Mouse (Mus musculus) kidney, adult 8-10 months (tissue): Measurements from ENCODE around the gene Rpl29.
A peak's percentile ranks its signal among the peaks of the same experiment; 100 is the strongest.

Source experiments
- DNase-seq, 2 experiments: peaks; one replicate each; pipeline ENCODE4 v3.0.0; 2022

The Rpl29 gene

DNA sequence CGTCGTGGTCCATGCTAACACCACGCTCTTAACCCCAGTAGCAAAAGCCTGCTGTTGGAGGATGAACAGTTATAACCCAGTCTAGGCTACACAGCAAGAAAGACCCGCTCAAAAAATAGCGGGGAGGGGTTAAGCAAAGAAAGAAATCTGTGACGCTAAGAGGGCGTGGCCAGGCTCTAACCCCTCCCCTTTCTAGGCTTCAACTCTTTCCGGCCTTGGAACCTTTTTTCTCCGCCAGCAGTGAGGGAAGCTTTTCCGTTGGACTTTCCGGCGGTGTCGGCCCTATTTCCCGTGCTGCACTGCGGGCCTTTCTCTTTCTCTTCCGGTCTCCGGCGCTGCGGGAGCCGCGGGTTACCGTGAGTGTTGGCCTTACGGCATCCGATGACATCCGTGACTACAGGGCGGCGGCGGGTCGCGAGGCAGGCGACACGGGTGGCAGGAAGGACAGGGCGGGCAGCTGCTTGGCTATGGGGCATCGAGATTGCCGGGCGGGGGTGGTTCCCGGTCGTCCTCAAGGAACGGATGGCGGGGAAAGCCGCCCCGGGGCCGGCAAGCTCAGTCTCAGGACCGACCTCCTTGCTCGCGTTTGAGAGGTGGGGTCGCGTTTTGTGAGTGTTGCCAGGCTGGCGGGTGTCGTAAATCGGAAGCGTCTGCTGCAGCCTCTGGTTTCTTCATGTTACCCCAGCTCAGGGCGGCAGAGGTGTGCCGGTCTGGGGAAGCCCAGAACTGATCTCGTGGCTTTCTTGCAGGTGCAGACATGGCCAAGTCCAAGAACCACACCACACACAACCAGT lies at the start of gene Rpl29:
TSS of gene Rpl29 (plus strand) at position 234 of the 794 bp plus-strand sequence.
- peak; percentile 94 to 97 for DNase-seq

GRCm38 (mm10) chr9:106386181-106386864 lies 42.9 kb upstream of the Rpl29 start:
- DNase-seq, result no peak

DNA sequence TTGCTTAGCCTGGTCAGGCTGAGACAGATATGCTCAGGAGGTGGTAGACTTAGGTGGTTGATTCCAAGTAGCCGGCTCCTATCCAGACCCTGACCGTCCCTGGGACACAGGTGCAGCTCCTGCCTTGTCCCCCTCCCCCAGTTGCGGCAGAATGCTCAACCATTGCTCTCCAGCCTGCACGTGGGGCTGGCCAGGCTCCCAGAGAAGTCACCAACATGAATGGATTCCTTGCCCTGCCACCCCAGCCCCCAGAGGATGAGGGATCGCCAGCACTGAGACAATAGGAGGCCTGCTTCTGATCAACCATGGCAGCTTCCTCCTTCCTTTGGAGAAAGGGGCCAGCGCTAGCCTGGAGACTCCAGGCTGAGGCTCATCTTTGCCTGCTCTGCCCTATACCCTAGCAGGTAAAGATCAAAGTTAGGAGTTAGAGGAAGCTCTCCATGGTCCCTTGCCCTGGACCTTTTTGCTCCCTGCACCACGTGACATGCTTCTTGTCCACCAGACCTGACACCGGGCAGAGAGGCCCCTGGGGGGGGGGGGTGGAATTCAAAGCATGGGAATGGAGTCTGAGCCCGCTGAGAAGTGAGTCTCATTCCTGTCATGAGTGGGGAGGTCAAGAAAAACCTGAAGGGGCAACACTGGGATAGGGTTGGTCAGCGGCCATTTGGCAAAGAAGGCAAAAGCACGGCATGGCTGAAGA lies 36.3 kb upstream of the Rpl29 start:
- DNase-seq, result no peak

GRCm38 (mm10) chr9:106393548-106393947 lies 35.7 kb upstream of the Rpl29 start:
- no peak for DNase-seq

DNA sequence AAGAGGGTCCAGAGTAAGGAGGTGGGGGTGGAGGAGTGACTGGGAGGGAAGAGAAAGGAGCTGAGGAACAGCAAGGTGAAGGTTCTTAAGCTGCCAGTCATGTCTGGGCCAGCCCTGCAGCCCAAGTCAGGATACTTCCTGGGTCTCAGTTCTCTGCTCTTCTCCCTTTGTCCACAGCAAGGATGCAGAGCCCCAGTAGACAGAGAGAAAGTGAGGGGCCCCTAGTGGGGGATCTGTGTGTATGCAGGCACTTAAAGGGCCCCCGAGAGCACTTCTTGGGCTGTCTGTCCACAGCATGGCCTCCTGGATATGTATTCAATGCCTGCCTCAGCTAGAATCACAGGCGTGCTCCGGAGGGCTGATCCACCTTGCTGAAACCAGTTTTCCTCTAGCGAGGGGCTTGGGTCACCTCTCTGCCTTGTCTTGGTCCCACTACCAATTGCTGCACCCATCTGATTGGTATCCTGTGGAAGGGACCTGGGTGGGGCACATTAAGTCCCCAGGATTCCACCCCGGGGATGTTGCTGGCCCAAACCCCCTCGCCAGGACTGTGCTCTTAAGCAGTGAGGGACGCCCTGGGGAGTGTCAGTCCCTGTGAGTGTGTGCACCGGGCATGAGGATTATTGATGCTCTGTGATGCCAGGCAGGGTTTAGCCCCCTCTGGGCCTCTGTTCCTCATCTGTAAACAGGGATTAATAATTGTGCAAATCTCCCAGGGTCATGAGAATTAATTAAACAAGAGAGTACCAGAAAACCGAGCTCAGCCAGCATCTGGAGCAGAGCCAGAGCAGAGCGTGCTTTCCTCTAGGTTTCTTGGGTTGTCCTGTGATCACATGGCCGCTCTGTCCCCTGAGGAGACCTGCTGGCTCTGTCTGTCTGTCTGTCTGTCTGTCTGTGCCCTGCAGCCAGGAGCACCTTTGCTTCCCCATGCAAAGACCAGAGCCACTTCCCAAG lies 34.3 kb upstream of the Rpl29 start:
- DNase-seq, result peak in 1 of 2 experiments; percentile 68

GRCm38 (mm10) chr9:106397733-106398132 lies 31.5 kb upstream of the Rpl29 start:
- DNase-seq, result no peak

GRCm38 (mm10) chr9:106398667-106399311 lies 30.5 kb upstream of the Rpl29 start:
- no peak for DNase-seq

- no peak for DNase-seq
Observed at GRCm38 (mm10) chr9:106399808-106400207, 29.4 kb upstream of the Rpl29 start.

DNA sequence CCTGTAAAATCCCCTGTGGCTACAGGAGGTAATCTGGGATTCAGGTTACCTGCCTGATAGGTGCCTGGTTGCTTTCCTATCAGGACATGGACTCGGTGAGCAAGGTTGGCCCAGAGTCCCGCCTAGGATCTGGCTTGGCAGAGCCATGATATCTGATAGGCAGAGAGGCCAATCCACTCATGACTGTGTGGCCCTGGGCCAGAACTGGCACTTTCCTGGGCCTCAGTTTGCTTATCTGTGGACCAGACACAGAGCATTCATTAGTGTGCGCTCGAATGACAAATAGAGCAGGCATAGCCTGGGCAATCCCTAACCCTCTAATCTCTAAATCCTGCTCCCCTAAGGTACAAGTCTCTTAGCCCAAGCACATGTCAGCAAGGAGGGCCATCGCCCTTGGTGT lies 27.1 kb upstream of the Rpl29 start:
- no peak for DNase-seq

GRCm38 (mm10) chr9:106402607-106403375 lies 26.5 kb upstream of the Rpl29 start:
- DNase-seq, result no peak

DNA sequence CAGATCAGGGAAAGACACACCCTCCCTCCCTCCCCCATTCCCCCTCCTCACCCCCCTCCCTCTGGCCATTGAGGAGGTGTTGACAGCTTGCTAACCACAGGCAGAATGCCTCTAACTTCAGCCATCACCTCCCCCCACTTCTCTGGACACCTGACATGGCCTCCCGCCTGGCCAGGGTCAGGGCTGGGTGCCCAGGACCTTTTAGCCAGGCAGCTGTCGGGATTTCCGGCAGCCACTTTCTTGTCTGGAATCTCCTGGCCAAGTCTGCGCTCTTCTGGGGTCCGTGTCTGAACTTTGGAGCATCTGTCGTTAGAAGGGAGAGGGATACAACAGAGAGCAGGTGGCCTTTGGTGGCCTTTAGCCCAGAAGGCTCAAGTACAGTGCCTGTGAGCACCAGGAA lies 24.0 kb upstream of the Rpl29 start:
- peak in 1 of 2 experiments; percentile 46 for DNase-seq

- DNase-seq, result no peak
Observed at GRCm38 (mm10) chr9:106406443-106407078, 22.7 kb upstream of the Rpl29 start.

GRCm38 (mm10) chr9:106409096-106409495 lies 20.2 kb upstream of the Rpl29 start:
- no peak for DNase-seq

- DNase-seq, result no peak
Observed at GRCm38 (mm10) chr9:106410086-106410650, 19.1 kb upstream of the Rpl29 start.

DNA sequence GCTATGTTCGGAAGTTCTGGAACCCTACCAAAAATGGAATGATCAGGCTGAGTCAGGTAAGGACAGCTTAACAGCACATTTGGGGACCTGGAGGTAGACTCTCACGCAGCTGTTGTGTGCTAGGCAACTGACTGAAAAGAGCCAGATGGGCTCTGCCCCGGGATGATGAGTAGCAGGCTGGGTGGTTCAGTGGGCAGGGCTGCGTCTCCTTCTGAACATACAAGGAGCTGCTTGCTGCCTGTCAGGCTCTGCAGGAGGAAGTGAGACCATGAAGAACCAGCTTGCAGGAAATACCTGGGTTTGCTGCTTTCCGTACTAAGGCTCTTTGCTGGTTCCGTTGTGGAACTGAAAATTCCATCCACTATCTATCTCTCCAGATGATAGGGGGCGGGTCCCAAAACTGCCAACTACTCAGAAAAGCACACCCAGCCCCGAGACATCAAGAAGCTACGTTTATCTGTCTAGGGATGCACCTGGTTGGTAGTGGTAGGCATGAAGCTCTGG lies 18.1 kb upstream of the Rpl29 start:
- no peak for DNase-seq

GRCm38 (mm10) chr9:106411729-106412128 lies 17.5 kb upstream of the Rpl29 start:
- DNase-seq, result no peak

- no peak for DNase-seq
Observed at GRCm38 (mm10) chr9:106412210-106412609, 17.0 kb upstream of the Rpl29 start.

DNA sequence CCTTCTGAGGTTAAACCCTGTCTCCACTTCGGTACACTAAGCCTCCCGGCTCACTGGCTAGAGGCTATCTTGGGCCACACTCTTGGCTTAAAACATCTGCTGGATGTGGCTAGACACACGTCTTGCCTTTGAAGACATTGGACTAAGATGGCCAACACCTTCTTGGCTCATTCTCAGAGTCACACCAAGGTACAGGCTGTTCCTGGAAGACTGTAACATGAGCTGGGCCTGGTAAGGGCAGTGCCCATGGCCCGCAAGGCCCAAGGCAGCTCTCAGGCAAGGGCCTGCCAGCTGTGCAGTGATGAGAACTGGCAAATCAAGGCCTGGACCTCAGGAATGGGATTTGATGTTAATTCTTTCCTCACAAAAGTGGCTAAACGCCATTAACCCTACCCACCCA lies 15.6 kb upstream of the Rpl29 start:
- no peak for DNase-seq

DNA sequence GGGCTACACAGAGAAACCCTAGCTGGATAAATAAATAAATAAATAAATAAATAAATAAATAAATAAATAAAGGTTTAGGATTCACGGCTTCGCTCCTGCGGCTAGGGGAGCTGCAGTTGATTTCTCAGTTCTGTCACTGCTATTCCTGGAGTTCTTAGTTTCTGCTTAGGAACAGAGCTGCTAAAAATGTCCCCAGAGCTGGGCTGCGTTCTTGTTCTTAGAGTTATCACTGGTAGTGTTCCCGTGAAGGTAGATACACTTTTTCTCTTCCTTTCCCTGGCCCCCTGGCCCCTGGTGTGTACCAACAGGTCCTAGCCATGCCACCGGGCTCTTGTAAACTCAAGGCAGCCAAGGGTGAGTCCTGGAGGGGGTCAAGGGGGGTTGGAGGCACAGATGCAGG lies 12.4 kb upstream of the Rpl29 start:
- DNase-seq, result no peak
